Mouse (Mus musculus) stomach, postnatal 0 days (tissue): Measurements from ENCODE around the gene Mri1. TPM values are rescaled to one million over a fixed set of nuclear protein-coding genes. Genes with fewer than 3 reads are reported as not detected.

ENCODE experiments used
- ATAC-seq: fragments of 200-750 bp; cut with Nextera tagmentation; 2 replicates; pipeline ENCODE4 v1.8.0; 2017; ENCODE audit not compliant: low FRiP score, low TSS enrichment
- DNase-seq: peaks from one replicate; pipeline ENCODE4 v3.0.0-alpha.2; 2016; ENCODE audit warnings: low spot score
- H3K27ac ChIP-seq: fragments of 300-500 bp; sonication (generic); replicated peaks from 2 replicates; pipeline ENCODE4 v1.5.1; 2014; ENCODE audit warnings: mild to moderate bottlenecking, control low read depth
- H3K27me3 ChIP-seq: fragments of 300-500 bp; sonication (generic); 2 replicates; pipeline ENCODE4 v1.6.1; 2014; ENCODE audit warnings: low read length; ENCODE audit not compliant: control insufficient read depth, insufficient read depth
- H3K36me3 ChIP-seq: fragments of 300-500 bp; sonication (generic); 2 replicates; pipeline ENCODE4 v1.6.1; 2014; ENCODE audit warnings: low read length, mixed read lengths; ENCODE audit not compliant: control insufficient read depth, insufficient read depth
- H3K4me1 ChIP-seq: fragments of 300-500 bp; sonication (generic); replicated peaks from 2 replicates; pipeline ENCODE4 v1.6.1; 2014; ENCODE audit warnings: antibody characterized with exemption; ENCODE audit not compliant: control insufficient read depth, insufficient read depth
- H3K4me2 ChIP-seq: fragments of 300-500 bp; sonication (generic); replicated peaks from 2 replicates; pipeline ENCODE4 v1.6.1; 2014; ENCODE audit warnings: low read depth, mild to moderate bottlenecking, control low read depth, moderate library complexity
- H3K4me3 ChIP-seq: fragments of 300-500 bp; sonication (generic); 2 replicates; pipeline ENCODE4 v1.5.1; 2014; ENCODE audit warnings: low read depth, low read length, control low read depth
- H3K9ac ChIP-seq: fragments of 300-500 bp; sonication (generic); 2 replicates; pipeline ENCODE4 v1.6.1; 2014; ENCODE audit warnings: mild to moderate bottlenecking, low read length, control low read depth, mixed read lengths
- H3K9me3 ChIP-seq: fragments of 300-500 bp; sonication (generic); 2 replicates; pipeline ENCODE4 v1.6.1; 2016; ENCODE audit warnings: low read length; ENCODE audit not compliant: control insufficient read depth
- CTCF ChIP-seq: IDR thresholded peaks from 2 replicates; pipeline ENCODE4 v1.5.1; 2016; ENCODE audit warnings: antibody characterized with exemption, low read depth, mild to moderate bottlenecking, moderate library complexity
- EP300 ChIP-seq: optimal IDR thresholded peaks from 2 replicates; pipeline ENCODE3; 2016; ENCODE audit warnings: antibody characterized with exemption
- WGBS: fragments of 180-500 bp; shearing (Covaris S2); extraction: QIAGEN DNeasy Blood & Tissue Kit; methylation state at CpG from one replicate; pipeline ENCODE4 v1.1.7; 2014; 5-methylcytosine and 5-hydroxymethylcytosine counted together
- polyA plus RNA-seq: library from polyadenylated mRNA; unstranded; fragments of >200 nt; fragmentation: Nextera tagmentation; extraction: Ambion mirVana; gene quantifications from 2 replicates; pipeline ENCODE4 v1.2.1, GENCODE M21; 2015

The Mri1 gene
- polyA plus RNA-seq, 1 experiment from 2014 or later = 61.7 TPM

GRCm38 (mm10) chr8:84208381-84209380 lies 48.4 kb downstream of the Mri1 start:
- Histone ChIP-seq H3K9ac (no peak overlapping the region), H3K4me1 (no peaks in the 10 kb centered on the region), H3K36me3 (peaks cover 34% of the 10 kb centered on the region), H3K9me3 (no peaks in the 10 kb centered on the region), H3K4me2 (no peak overlapping the region), H3K27ac (peak overlapping the region; percentile 71), H3K4me3 (no peak overlapping the region), H3K27me3 (no peaks in the 10 kb centered on the region)
- DNase-seq (no peak), ATAC-seq (no peak)
- WGBS = 61% methylated on average over 17 of the region's 17 CpGs
- TF ChIP-seq CTCF (no peak), EP300 (no peak)

GRCm38 (mm10) chr8:84207811-84208210 lies 49.3 kb downstream of the Mri1 start:
- WGBS = 39% methylated on average over 7 of the region's 7 CpGs
- Histone ChIP-seq H3K4me1 (no peaks in the 10 kb centered on the region), H3K27me3 (no peaks in the 10 kb centered on the region), H3K36me3 (peaks cover 31% of the 10 kb centered on the region), H3K9me3 (no peaks in the 10 kb centered on the region), H3K9ac (no peak overlapping the region), H3K4me3 (no peak overlapping the region), H3K4me2 (no peak overlapping the region), H3K27ac (peak overlapping the region; percentile 71)
- ATAC-seq = peak; percentile 11; the same call in 1 of the 2 replicates
- peak; percentile 48 for DNase-seq
- TF ChIP-seq CTCF = no peak
- TF ChIP-seq EP300 = no peak

DNA sequence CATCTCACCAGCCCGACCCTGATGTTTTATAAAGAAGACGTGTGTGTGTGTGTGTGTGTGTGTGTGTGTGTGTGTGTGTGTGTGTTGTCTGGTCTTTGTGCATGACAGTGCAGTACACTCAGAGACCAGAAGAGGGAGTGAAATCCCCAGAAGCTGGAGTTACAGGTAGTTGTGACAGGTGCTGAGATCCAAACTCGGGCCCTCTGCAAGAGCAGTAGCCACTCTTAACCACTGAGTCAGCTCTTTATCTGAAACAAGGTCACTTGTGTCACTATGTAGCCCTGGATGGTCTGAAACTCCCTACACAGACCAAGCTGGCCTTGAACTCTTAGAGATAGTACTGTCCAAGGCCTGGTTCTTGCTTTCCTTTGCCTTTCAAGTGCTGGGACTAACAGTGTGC lies 50.5 kb downstream of the Mri1 start:
- peaks cover 23% of the 10 kb centered on the region for H3K36me3 ChIP-seq
- DNase-seq (no peak), ATAC-seq (no peak)
- H3K4me3 ChIP-seq = no peak overlapping the region
- no peaks in the 10 kb centered on the region for H3K9me3 ChIP-seq
- no peak overlapping the region for H3K27ac ChIP-seq
- no peaks in the 10 kb centered on the region for H3K27me3 ChIP-seq
- H3K4me1 ChIP-seq = peaks cover 4% of the 10 kb centered on the region; the same call in 1 of the 2 replicates
- H3K4me2 ChIP-seq = no peak overlapping the region
- WGBS = 92% methylated on average over 3 of the region's 3 CpGs
- H3K9ac ChIP-seq = no peak overlapping the region
- TF ChIP-seq EP300 = no peak
- TF ChIP-seq CTCF = peak; percentile 45

- Histone ChIP-seq H3K27me3 (no peaks in the 10 kb centered on the region), H3K9ac (no peak overlapping the region), H3K4me2 (no peak overlapping the region), H3K27ac (0 out of 2 replicates have a peak overlapping the region, but pooled peaks have one; percentile 35), H3K4me1 (peaks cover 9% of the 10 kb centered on the region; the same call in 1 of the 2 replicates), H3K36me3 (peaks cover 19% of the 10 kb centered on the region), H3K4me3 (no peak overlapping the region), H3K9me3 (no peaks in the 10 kb centered on the region)
- DNase-seq (no peak), ATAC-seq (no peak)
- TF ChIP-seq CTCF (no peak), EP300 (no peak)
- WGBS = 90% methylated on average over 5 of the region's 5 CpGs
These were observed 52.1 kb downstream of the Mri1 start for GRCm38 (mm10) chr8:84205073-84205472.

DNA sequence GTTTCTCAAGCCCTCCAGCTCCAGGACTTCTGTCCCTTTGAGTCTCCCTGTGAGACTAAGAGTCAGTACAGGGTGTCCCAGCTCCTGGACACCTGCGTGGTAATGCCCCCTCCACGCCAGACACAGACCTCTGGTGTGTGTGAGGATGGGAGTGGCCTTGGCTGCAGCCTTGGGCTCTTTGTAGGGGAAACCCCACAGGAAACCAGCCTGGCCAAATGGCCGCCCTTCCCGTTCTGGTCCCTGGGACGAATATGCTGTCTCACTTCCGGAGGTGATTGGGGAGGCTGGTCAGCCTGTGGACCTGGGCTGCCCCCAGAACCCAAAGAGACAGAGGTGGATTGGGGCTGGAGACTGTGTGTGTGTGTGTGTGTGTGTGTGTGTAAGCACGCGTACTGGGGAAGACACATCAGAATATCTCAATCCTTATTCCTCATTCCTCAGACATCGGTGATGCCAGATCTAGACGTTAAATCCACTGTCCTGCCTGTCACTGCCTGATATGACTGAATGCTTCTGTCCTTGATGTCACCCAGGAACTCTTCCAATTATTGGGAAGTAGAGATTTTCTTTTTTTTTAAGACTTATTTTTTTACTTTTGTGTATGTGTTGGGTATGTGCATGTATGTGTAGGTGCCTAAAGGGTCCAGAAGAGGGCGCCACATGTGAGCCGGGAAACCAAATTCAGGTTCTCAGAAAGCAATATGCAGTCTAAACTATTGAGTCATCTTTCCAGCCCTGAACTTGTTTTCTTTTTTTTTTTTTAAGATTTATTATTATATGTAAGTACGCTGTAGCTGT lies 53.0 kb downstream of the Mri1 start:
- Histone ChIP-seq H3K36me3 (peaks cover 17% of the 10 kb centered on the region), H3K9me3 (no peaks in the 10 kb centered on the region), H3K27me3 (no peaks in the 10 kb centered on the region), H3K9ac (peak overlapping the region; percentile 93), H3K4me1 (peaks cover 16% of the 10 kb centered on the region), H3K4me3 (peak overlapping the region; percentile 72), H3K4me2 (peak overlapping the region; percentile 92), H3K27ac (peak overlapping the region; percentile 99)
- DNase-seq (peak; percentile 66), ATAC-seq (peak; percentile 31; the same call in 1 of the 2 replicates)
- WGBS = 43% methylated on average over 13 of the region's 13 CpGs
- peak; percentile 67 for TF ChIP-seq CTCF
- TF ChIP-seq EP300 = no peak
